Mouse (Mus musculus): ENCODE measurements around the gene Maff. TPM values are rescaled to one million over a fixed set of nuclear protein-coding genes. Genes with fewer than 3 reads are reported as not detected.

Gene Maff
- total RNA-seq, 2 experiments from 2014 or later, result 1.5 to 1.9 TPM

DNA sequence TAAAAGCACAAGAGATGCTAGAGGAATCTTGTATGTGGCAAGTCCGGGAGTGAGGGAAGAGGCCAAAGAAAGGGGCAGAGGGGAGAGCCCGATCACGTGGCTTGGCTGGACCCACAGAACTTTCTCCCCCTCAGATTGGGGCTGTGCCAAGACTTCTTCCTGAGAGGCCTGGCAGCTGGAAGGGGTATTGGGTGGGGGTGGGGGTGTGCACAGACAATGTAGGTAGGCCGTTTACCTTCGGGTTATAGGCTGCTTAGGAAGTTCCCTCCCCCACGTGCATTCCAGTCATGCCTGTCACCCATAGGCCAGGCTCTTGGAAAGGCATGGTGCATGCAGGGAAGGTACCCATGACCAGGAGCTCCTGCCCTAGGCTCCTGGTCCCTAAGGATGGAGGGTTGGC is 13.5 kb downstream of the Maff start:
- intact Hi-C loops (cut with DNase I), result no loop called here
- DNase-seq, result peak; percentile 21

DNA sequence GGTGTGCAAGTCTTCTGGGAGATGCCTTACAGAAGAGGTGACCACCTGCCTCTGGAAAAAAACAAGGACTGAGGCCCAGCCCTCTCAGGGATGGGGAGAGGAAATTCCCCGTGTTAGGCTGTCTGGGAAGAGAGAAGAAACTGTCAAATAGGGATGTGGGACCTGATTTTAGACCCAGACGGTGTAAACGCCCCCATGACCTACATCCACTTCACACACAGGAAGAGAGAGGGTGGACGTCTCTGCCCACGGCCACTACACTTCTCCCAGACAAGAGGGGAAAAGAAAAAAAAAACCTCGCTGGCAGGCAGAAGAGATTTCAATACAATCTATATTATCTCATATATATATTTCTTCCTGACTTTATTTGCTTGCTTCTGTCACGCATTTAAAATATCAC is 13.9 kb downstream of the Maff start:
- DNase-seq, result no peak
- intact Hi-C loops (cut with DNase I), result no loop called here

DNA sequence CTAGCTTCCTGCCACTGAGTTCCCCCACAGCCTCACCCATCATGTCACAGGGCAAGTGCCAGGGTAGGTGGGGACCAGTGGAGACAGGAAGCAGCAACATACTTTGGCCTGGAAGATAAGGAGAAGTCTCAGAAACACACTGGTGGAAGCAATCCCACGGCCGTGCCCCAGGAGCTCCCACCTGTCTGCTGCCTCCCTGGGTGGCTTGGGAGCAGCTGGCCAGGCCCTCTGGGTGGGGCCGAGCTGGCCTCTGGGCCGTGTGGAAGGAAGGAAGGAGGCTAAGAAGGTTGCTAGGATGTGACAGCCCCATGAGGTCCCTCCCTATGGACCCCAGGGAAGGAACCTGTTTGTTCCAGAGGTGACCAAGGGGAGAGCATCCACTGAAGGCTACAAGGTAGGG is 14.6 kb downstream of the Maff start:
- DNase-seq, result no peak
- intact Hi-C loops (cut with DNase I), result no loop called here

DNA sequence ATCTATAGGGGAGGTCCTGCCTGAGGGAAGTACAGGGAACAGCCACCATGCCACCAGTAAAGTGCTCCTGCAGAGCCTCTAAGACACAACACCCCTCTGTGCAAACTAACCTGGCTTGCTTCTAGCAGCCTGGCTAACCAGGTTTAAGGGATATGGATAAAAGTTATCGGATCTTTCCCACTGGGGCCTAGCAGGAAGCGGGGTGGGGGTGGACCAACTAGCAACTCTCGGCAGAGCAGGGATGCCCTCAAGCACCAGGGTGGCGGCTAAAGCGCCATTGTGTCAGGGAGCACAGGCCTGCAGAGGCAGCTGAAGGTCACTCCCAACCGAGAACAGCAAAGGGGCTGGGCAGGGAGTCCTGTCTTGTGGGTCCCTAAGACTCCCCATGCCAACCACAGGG is 17.7 kb downstream of the Maff start:
- no peak for DNase-seq
- intact Hi-C loops (cut with DNase I), result no loop called here

DNA sequence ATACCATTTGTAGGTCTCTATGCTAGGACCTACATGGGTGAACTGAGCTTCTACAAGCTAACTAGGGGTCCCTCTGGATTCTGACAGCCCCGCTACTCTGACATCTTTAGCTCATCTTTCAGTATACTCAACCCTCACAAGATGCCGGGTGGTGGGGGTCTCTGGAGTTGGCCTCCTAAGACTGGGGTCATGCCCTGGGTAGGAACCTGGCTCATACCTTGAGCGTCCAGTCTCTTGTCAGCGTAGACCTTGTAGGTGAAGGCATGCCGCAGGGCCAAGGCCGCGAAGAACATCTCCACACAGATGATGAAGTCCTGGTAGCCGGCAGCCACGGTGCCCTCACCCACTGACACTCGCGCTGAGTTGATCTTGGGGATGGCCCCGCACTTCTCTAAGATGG is 18.6 kb downstream of the Maff start:
- intact Hi-C loops (cut with DNase I), result no loop called here
- no peak for DNase-seq

DNA sequence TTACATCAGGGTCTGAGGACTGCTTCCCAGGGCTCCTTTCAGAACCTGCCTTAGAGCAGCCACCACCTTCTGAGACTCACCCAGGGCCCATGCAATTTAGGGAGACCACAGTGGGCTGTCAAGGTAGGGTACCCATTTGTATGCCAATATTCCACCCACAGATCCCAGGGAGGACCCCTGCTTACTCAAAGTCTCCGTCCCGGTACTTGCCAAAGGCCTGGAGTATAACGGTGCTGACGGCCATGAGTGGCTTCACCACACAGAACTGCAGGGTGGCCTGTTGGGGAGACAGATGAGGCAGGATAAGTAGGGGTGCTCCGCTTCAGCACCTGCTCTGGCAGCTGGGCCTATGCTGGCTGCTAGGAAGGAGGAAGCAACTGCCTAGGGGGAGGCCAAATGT is 20.0 kb downstream of the Maff start:
- intact Hi-C loops (cut with DNase I), result no loop called here

DNA sequence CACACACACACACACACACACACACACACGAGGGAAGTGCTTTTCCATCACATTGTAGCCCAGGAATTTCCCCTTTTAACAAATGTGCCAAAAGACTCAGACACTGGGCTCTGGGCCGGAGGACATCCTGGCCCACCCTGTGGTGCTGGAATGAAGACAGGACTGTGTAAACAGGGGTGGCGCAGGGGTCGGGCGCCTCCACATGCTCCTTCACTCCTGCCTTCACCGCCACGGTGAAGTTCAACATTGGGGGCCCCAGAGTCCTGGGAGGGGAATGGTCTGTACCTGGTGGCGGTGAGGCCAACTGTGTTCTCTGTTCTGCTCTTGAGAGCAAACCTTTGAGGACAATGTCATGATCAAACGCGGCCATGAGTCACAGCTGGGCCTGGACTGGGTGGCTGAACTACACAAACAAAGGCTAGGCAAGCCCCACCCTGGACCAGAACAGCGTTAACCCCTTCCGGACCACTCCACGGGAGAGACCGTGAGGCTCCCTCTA is 21.9 kb downstream of the Maff start:
- intact Hi-C loops (cut with DNase I), result no loop called here
- no peak for DNase-seq

More for the DNA sequence above, 20.0 kb downstream of the Maff start:
- no peak for DNase-seq

DNA sequence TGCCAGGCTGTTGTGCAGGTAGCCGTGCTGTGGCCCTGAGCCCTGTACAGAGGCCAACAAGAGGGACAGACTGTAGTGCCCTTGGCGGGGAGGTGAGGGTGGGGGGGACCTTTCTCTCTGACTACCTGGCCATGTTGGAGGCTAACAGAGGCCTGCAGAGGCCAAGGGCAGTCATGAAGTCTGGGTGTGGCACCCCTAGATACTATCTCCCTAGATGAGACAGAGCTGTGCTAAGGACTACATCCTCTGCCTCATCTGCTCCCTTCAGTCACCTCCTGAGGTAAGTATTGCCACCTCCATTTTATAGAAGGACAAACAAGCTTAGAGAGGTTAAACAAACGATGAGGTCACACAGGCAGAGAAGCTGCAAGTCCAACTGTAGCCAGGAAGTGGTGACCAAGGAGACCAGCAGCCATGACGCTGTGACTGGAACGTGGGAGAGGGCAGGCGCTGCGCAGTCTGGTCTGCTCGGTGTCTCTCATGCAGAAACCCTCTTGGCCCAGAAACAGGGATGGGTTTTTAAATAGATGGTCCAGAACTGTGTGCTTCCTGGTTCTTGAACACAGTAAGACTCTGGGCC is 22.5 kb downstream of the Maff start:
- no peak for DNase-seq

DNA sequence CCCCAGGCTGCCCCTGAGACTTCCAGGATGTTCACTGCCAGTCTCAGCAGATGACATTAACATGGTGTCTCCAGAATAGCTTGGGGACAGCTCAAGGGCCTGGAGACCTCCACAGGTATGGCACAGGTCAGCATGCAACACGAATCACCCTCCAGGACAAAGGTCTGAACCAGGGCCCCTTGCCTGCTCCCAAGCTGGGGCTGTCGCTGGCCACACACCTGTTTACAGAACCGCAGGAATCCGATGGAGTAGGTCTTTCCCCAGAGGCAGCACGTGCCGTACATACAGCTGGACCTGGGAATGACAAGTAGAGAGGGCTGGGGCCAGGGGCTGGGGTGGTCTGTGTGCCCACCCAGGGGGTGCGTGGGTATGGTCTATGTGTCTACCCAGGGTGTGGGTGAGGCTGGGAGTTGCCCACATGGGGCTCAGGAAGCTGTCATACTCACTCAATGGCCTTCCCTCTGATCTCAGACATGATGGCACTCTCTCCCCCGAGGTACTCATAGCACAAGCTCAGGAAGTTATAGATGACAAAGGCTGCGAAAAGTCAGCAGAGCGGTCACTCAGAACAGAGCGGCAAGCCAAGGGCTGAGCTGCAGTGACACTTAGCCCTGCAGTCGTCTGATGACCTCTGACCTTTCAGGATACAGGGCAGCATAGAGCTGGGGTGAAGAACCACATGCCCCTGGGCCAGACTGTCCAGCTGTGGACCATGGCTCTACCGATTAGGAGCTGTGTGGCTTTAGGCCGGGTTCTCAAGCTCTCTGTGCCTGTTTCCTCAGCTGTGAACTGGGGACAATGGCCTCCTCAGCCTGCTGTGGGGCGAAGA is 23.2 kb downstream of the Maff start:
- no peak for DNase-seq
- intact Hi-C loops (cut with DNase I), result no loop called here

More for the DNA sequence above, 22.5 kb downstream of the Maff start:
- intact Hi-C loops (cut with DNase I), result no loop called here

DNA sequence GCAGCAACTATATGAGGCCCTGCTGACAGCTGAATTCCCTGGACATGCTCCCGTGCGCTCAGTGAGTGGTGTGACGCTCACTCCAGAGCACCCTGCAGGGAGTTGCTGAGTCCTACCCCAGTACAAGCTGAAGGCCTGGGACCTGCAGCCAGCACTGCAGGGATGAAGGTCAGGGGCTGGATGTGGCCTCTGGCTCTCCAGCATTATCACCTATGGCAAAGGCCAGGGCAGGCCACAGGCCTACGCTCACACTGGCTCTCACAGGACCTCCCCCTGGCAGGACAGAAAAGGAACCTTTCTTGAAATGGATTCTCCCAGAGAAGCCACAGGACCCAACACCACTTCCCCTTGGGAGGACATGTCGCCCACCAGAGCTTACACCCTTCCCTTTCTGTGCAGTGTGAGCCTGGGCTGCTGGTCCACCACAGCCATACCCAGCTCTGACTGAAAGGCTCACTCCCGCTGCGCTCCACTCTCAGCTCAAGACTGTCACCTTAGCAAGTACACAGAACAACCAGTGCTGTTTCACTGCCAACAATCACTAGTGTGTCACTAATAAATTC is 23.9 kb downstream of the Maff start:
- intact Hi-C loops (cut with DNase I), result no loop called here
- no peak for DNase-seq

DNA sequence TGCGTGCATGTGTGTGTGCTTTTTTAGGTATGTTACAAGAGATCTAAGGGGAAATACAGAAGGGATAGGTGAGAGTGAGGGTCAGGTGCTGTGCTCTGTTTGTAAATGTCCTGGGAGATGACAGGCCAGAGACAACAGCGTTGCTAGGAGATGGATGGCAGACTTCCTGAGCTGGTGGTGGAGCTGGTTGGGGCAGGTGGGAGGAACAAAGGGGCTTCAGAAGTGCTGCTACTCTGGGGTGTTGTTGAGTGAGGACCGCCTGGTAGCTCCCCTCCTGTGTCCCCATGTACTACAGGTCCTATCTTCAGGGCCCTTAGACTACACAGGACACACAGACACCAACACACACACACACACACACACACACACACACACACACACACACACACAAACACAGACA is 28.3 kb downstream of the Maff start:
- intact Hi-C loops (cut with DNase I), result no loop called here
- no peak for DNase-seq

DNA sequence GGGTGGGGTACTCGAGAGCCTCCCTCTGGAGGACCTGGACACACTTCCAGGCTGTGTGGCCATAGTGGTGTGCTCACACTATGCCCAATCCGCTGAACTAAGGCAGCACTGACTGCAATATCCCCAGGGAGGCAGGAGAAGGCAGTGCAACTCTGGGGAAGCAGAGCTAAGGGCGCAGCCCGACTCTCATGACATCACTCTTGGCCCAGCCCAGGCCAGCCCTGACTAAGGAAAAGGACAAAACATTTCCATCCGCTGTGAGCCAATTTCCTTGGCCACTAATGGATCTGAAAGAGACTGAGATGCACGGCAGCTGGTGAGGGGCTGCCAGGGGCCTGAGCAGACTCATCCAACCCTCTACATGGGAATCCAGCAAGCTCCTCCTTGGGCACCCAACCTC is 31.3 kb downstream of the Maff start:
- DNase-seq, result peak; percentile 30
- intact Hi-C loops (cut with DNase I), result no loop called here

DNA sequence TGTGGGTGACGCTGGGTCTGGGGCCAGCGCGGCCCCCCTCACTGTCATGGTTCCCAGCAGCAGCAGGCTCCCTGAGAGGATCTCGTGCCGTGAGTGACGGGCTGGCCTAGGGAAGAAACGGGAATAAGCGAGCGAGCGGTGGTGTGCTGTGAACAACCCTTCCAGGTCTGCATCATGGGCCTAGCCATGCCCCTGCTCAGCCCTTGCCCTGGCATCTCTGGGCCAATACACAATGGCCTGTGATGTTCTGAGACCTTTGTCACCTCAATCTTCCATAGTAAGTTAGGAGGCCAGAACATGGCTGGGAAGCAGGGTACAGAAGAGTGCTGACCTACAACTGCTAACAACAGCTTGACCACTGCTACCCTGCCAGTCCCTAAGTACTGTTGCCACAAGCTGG is 32.2 kb downstream of the Maff start:
- intact Hi-C loops (cut with DNase I), result no loop called here
- DNase-seq, result no peak

DNA sequence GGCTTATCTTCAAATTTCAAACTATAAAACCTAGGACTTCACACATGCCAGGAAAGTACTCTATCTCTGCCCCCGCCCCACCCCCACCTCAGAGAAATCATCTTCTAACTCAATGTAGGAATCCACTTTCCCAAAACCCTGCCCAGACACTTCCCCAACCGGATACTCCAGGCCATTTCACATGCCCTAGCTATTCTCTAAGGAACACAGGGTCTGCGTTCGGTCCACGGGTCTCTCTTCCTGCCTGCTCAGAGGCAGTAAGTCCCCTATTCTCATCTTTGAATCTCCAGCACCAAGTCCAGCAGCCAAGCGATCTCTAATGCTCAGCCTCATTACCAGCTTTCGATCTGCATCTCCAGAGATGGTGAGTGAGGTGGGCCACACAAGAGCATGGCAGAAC is 33.2 kb downstream of the Maff start:
- no peak for DNase-seq
- intact Hi-C loops (cut with DNase I), result no loop called here

DNA sequence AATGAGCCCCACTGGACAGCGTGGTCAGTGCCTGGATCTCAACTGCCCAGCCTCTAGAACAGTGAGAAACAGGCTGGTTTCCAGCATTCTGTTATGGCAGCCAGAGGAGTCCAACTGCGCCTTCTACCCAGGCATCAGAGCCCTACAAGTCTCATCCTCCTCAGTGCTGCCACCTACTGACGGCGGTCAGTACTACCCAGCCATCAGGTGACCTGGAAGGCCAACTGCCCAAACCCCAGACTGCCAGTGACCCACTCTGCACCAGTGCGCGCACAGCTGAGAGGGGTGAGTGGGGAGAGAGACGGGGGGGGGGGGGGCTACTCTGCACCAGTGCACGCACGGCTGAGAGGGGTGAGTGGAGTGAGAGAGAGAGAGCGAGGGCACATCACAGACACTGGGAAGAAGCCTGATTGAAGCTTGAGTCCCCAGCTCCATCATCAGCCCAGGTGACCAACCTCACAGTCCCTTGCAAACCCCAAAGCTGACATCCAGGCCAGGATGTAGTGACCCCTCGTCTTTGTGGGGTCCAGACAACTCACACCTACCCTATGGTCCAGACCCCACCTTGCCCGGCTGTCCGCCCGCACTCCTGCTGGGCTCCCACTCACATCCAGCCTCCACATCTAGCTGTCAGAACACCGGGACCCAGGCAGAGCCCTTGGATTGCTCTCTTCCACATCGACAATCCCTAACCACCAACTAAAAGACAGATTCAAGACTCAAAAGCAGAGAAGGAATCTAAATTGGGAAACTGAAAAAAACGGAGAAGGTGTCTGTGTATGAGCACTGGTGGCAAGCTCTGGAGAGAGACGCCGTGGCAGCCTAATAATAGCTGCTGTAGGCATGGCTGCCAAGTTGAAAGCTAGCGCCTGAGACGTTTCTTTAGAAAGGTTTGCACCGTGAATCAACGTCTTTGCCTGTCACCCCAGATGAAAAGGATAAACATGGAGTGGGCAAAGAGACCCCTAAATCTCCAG is 34.3 kb downstream of the Maff start:
- DNase-seq, result peak; percentile 76
- intact Hi-C loops (cut with DNase I), result no loop called here

DNA sequence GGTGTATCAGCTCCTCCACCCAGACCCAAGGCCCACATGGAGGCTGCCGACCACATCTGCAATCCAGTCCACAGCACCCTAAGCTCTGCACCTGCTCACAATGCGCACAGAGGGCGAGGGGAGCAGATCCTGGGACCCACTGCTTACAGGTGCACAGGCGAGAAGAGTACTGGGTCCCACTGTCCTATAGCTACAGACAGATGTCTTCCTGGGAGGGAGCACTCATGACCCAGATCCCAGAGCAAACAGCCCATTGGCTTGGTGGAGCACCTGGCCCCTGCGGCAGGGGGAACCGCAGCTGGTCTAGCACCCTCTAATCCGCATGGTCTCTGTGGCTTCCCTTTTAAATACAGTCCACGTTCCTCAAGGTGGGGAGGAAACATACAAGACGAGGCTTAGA is 35.2 kb downstream of the Maff start:
- DNase-seq, result no peak
- intact Hi-C loops (cut with DNase I), result no loop called here

DNA sequence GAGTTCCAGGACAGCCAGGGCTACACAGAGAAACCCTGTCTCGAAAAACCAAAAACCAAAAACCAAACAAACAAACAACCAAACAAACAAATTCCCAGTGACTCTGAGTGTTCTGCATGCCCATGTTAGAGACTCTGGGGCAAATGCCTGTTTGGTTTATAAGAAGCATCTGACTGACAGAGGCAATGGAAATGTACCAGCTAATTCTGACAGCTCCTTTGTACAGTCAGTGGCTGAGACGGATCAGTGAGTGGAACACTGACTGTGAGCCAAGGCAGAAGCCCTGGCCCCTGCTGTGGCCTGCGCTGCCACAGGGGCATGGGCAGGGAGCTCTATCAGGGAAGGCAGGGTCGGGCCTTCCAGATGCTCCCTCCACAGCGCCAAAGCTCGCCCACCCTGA is 40.7 kb downstream of the Maff start:
- peak; percentile 27 for DNase-seq
- intact Hi-C loops (cut with DNase I), result no loop called here

DNA sequence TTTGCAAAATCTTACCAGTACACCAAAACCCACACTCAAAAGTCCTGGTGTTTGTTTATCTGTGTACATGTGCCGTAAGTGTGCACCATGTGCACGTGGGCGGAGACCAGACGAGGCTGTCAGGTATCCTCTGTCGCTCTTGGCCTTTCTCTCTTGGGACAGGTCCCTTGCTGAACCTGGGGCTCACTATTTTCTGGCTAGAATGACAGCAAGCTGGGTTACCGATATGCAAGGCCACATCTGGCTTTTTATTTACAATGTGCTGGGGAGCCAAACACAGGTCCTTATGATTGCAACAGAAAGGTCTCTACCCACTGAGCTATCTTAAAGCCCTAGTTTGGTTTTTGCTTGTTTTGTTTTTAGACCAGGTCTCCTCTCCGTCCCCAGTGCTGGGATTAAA is 41.2 kb downstream of the Maff start:
- intact Hi-C loops (cut with DNase I), result no loop called here

DNA sequence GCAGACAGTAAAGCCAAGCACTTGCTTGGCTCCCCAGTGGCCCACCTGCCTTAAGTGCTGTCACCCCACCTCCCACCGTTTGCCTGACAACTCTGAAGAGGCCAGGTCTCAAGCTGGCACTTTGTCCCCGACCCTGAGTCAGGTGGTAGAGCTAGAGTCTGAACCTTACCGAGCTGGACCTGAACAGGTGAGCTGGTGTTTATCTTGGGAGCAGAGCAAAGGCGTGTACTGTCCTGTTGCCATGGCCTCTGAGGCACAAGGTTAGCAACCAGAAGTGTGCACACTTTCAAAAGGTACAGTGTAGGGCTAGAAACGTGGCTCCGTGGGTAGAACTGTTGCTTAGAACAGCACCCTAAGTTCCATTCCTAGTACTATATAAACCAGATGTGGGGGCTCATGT is 41.8 kb downstream of the Maff start:
- DNase-seq, result no peak
- intact Hi-C loops (cut with DNase I), result no loop called here

More for the DNA sequence above, 41.2 kb downstream of the Maff start:
- no peak for DNase-seq

DNA sequence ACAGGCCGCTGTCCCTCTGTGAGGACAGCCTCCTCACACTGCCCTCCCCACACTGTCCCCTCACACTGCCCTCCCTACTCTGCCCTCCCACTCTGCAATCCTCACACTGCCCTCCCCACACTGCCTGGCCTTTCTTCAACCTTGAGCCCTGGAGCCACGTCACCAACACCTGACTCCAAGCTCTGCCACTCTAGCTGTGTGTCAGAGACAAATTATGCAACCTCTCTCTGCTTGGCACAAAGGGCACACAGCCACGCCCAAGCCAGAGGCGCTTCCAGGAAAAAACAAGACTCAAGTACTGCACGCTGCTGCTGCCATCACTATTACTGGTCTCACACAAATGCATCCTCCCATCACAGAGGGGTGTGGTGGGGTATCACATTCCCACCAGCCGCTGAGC is 44.0 kb downstream of the Maff start:
- intact Hi-C loops (cut with DNase I), result no loop called here
- no peak for DNase-seq
